Mouse (Mus musculus) adrenal gland, postnatal 10 days (tissue): ENCODE results near the gene Haghl. TPM values are rescaled to one million over a fixed set of nuclear protein-coding genes. Genes with fewer than 3 reads are reported as not detected.
"Not testable (repeated sequence)": the region's sequence is repeated elsewhere in the genome, so short reads cannot be mapped to it uniquely, and the experiment has no call there.

Experiments used
- DNase-seq: peaks from one replicate; pipeline ENCODE4 v3.0.0; 2021; ENCODE audit warnings: mixed read lengths
- microRNA-seq: library from miRNA; unstranded; fragments of <30 nt; microRNA quantifications from one replicate; pipeline ENCODE4 v1.2.0, GENCODE M21; 2021
- total RNA-seq, 2 experiments: library from RNA; stranded (reverse); gene quantifications; 2 replicates each; pipeline ENCODE4 v1.2.3; 2021

Haghl gene
- total RNA-seq, 2 experiments from 2014 or later: 22.5 to 35.3 TPM

- no peak for DNase-seq
Observed at GRCm38 (mm10) chr17:25744311-25744710, 41.2 kb downstream of the Haghl start.

GRCm38 (mm10) chr17:25743831-25744230 lies 41.6 kb downstream of the Haghl start:
- DNase-seq: peak; percentile 64

GRCm38 (mm10) chr17:25741471-25741870 lies 44.0 kb downstream of the Haghl start:
- DNase-seq: not testable (repeated sequence)

- DNase-seq: no peak
Observed at GRCm38 (mm10) chr17:25738861-25739260, 46.6 kb downstream of the Haghl start.

- no peak for DNase-seq
Observed at GRCm38 (mm10) chr17:25735745-25736144, 49.7 kb downstream of the Haghl start, which contains the start of gene Mslnl. Gene Mslnl (plus strand): TSS chr17:25736042.

- no peak for DNase-seq
Observed at GRCm38 (mm10) chr17:25735246-25735645, 50.2 kb downstream of the Haghl start.

GRCm38 (mm10) chr17:25732082-25732481 lies 53.4 kb downstream of the Haghl start:
- DNase-seq: peak; percentile 93

Small RNAs within 50 kb of the gene (microRNA-seq; reads per million reads assigned to microRNA genes)
- not detected for gene Gm25083
- gene Mir3082: 4.6 reads per million, percentile 3 among the genes with 10 or more reads in this experiment
- 1.4 reads per million for gene Mir6966

Other genes with a start within 250 kb of the Haghl start
- 1 to 10 TPM; 1.7 to 2.4 TPM for gene Sox8, start 215.0 kb downstream of the Haghl start, total RNA-seq
- gene Lmf1, start 206.6 kb downstream of the Haghl start, total RNA-seq: 10 to 100 TPM; 35.8 to 44.3 TPM
- gene Gng13, start 68.5 kb downstream of the Haghl start, total RNA-seq: under 1 TPM in 1 of 2 experiments, not detected in 1; 0.70 TPM
- 10 to 100 TPM in 1 of 2 experiments, 1 to 10 TPM in 1; 7.9 to 11.2 TPM for gene Chtf18, start 58.3 kb downstream of the Haghl start, total RNA-seq
- gene Rpusd1, start 58.0 kb downstream of the Haghl start, total RNA-seq: 10 to 100 TPM in 1 of 2 experiments, 1 to 10 TPM in 1; 9.5 to 11.0 TPM
- not detected for gene Mslnl, start 49.6 kb downstream of the Haghl start, total RNA-seq
- 10 to 100 TPM; 13.6 to 19.0 TPM for gene Msln, start 31.3 kb downstream of the Haghl start, total RNA-seq
- 10 to 100 TPM; 31.9 to 39.7 TPM for gene Narfl, start 11.9 kb downstream of the Haghl start, total RNA-seq
- not detected for gene Ccdc78, start 907 bp upstream of the Haghl start, total RNA-seq
- gene Fam173a, start 7.2 kb upstream of the Haghl start, total RNA-seq: 10 to 100 TPM; 63.1 to 76.4 TPM
- gene AC134908.4, start 10.0 kb upstream of the Haghl start, total RNA-seq: under 1 TPM in 1 of 2 experiments, not detected in 1; 0.48 TPM
- gene Metrn, start 11.5 kb upstream of the Haghl start, total RNA-seq: 10 to 100 TPM; 28.0 to 45.1 TPM
- gene Fbxl16, start 23.4 kb upstream of the Haghl start, total RNA-seq: 10 to 100 TPM; 11.6 to 14.5 TPM
- 10 to 100 TPM; 17.6 to 23.1 TPM for gene Wdr24, start 38.0 kb upstream of the Haghl start, total RNA-seq
- 10 to 100 TPM; 54.9 to 62.3 TPM for gene Jmjd8, start 43.2 kb upstream of the Haghl start, total RNA-seq
- gene Stub1, start 47.7 kb upstream of the Haghl start, total RNA-seq: 100 to 1,000 TPM; 138 to 157 TPM
- gene Rhbdl1, start 51.6 kb upstream of the Haghl start, total RNA-seq: 10 to 100 TPM; 11.9 to 14.6 TPM
- 10 to 100 TPM in 1 of 2 experiments, 1 to 10 TPM in 1; 7.0 to 12.3 TPM for gene Gm20683, start 56.1 kb upstream of the Haghl start, total RNA-seq
- 10 to 100 TPM; 71.6 to 98.5 TPM for gene Rhot2, start 59.2 kb upstream of the Haghl start, total RNA-seq
- 10 to 100 TPM; 17.5 to 24.1 TPM for gene Wdr90, start 75.8 kb upstream of the Haghl start, total RNA-seq
- gene Mcrip2, start 83.1 kb upstream of the Haghl start, total RNA-seq: 100 to 1,000 TPM; 319 to 366 TPM
- gene Mettl26, start 89.4 kb upstream of the Haghl start, total RNA-seq: 10 to 100 TPM; 66.8 to 69.2 TPM
- 1 to 10 TPM in 1 of 2 experiments, under 1 TPM in 1; 0.78 to 2.7 TPM for gene Wfikkn1, start 95.2 kb upstream of the Haghl start, total RNA-seq
- 10 to 100 TPM; 16.9 to 25.6 TPM for gene Rab40c, start 134.1 kb upstream of the Haghl start, total RNA-seq
- 100 to 1,000 TPM; 101 to 118 TPM for gene Pigq, start 159.3 kb upstream of the Haghl start, total RNA-seq
- gene Nhlrc4, start 159.3 kb upstream of the Haghl start, total RNA-seq: 1 to 10 TPM in 1 of 2 experiments, under 1 TPM in 1; 0.30 to 1.4 TPM
- gene A930017K11Rik, start 166.9 kb upstream of the Haghl start, total RNA-seq: not detected
- 10 to 100 TPM; 15.8 to 16.2 TPM for gene Capn15, start 200.1 kb upstream of the Haghl start, total RNA-seq